Comparison of ENCODE assay signal across 13 mouse cellular contexts in the genomic region with DNA sequence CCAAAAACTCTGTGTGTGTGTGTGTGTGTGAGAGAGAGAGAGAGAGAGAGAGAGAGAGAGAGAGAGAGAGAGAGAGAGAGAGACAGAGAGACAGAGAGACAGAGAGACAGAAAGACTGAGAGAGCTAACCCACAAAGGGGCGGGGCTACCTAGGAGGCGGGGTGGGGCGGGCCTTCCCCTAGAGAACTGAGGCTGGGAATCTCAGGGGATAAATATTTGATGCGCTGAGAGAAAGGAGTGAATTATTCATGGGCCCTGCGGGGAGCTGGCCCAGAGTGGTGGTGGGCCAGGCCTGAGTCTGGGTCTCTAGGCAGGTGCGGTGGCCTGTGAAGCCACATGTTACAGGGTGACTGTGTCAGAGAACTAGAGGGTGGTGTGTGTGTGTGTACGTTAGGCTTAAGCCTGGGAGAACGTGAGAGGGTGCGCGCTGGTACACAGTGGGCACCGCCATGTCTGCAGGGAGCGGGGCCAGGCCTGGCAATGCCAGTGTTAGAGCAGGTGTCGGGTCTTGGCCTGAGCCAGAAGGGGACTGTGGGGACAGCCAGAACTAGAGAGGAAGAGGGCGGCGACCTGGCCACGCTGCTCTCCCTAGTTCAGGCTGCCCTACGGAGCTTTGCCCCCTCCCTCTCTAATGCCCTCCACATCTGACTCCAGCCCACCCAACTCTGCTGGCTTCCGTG. TPM values are rescaled to one million over a fixed set of nuclear protein-coding genes. Genes with fewer than 3 reads are reported as not detected.
DNase-seq lines count a peak whose midpoint lies in the region; ATAC-seq and TF ChIP-seq lines count a peak whose summit lies in the region.
"Had no signal": no experiment of that assay in that cellular context is flagged by ENCODE, and none has a peak within 500 bp of the region (broad histone marks: within the 10 kb centered on the region; RNA-seq: fewer than 3 reads in every experiment).

No protein-coding gene starts in this region.

- no peak overlapping the region for H3K4me3 ChIP-seq in MEL (ENCODE audit: control insufficient read depth in 1 of 2, insufficient read depth in 1 of 2, low read depth in 2 of 2, low read length in 2 of 2)
- no peak overlapping the region for H3K4me3 ChIP-seq in liver, postnatal 0 days (ENCODE audit: low read depth, low read length)
- H3K4me3 ChIP-seq: heart, embryonic 12.5 days had no signal

- peak; percentile 55 for DNase-seq in gastrocnemius, adult 18-20 months (ENCODE audit: low spot score)
- DNase-seq in gastrocnemius, postnatal 4 days (ENCODE audit: low spot score in 2 of 2), result no peak
- peak; percentile 27 for DNase-seq in MEL (ENCODE audit: low read depth, low spot score)
- peak; percentile 66 for DNase-seq in cerebellum, adult 9-11 months
- DNase-seq in liver, postnatal 0 days, result peak; percentile 34
- no peak for DNase-seq in heart, postnatal 25 days (ENCODE audit: low spot score)
- no peak for DNase-seq in right cerebral cortex, postnatal 14 days
- DNase-seq: adrenal gland, adult 2 months; lung, postnatal 10 days; right cerebral cortex, postnatal 25 days had no signal

- H3K4me2 ChIP-seq in liver, postnatal 0 days (ENCODE audit: low read depth, low read length), result no peak overlapping the region
- H3K4me2 ChIP-seq: heart, embryonic 12.5 days had no signal

- H3K36me3 ChIP-seq in MEL (ENCODE audit: control insufficient read depth in 1 of 2, insufficient read depth in 2 of 2, low read length in 2 of 2), result no peaks in the 10 kb centered on the region
- H3K36me3 ChIP-seq in liver, postnatal 0 days (replicated peaks; ENCODE audit: insufficient read depth, low read length), result no peaks in the 10 kb centered on the region
- H3K36me3 ChIP-seq: heart, embryonic 12.5 days had no signal

- TF ChIP-seq RAD21 in MEL (IDR thresholded peaks at IDR 0.05; ENCODE audit: low read depth, low read length), result no peak

- H3K79me2 ChIP-seq in MEL (ENCODE audit: control insufficient read depth, insufficient read depth, low read length, poor library complexity), result no peaks in the 10 kb centered on the region

- no peak for ATAC-seq in liver, postnatal 0 days
- no peak for ATAC-seq in megakaryocyte progenitor cell, adult 5-6 weeks (replicated peaks; ENCODE audit: poor library complexity)

- H3K27me3 ChIP-seq in MEL (ENCODE audit: control insufficient read depth in 1 of 2, insufficient read depth in 2 of 2, low read length in 2 of 2), result peaks cover 3 to 11% of the 10 kb centered on the region in 2 experiments; a peak in 3 of 4 replicates
- H3K27me3 ChIP-seq in liver, postnatal 0 days (ENCODE audit: insufficient read depth, low read length), result peaks cover 92% of the 10 kb centered on the region

- no peak for TF ChIP-seq CTCF in MEL (IDR thresholded peaks at IDR 0.05 in 2 of 3, conservative IDR thresholded peaks at IDR 0.05 in 1 of 3; ENCODE audit: control insufficient read depth in 1 of 3, insufficient read depth in 1 of 3, low read depth in 2 of 3, low read length in 3 of 3, poor library complexity in 1 of 3, severe bottlenecking in 1 of 3)
- no peak for TF ChIP-seq CTCF in liver, postnatal 0 days (IDR thresholded peaks at IDR 0.05; ENCODE audit: low read depth)

- 12% methylated on average over 18 of the region's 18 CpGs for WGBS in liver, postnatal 0 days (ENCODE audit: insufficient replicate concordance)

- TF ChIP-seq POLR2A in MEL (IDR thresholded peaks at IDR 0.05; ENCODE audit: control insufficient read depth in 1 of 2, insufficient read depth in 1 of 2, low read depth in 1 of 2, low read length in 2 of 2, poor library complexity in 1 of 2), result no peak

- TF ChIP-seq EP300 in MEL (IDR thresholded peaks at IDR 0.05; ENCODE audit: low read depth in 1 of 2, low read length in 2 of 2), result no peak
- no peak for TF ChIP-seq EP300 in liver, postnatal 0 days (IDR thresholded peaks at IDR 0.05; ENCODE audit: low read depth)

- intact Hi-C loops in heart, postnatal 25 days (cut with DNase I), result no loop called here

- H3K27ac ChIP-seq in MEL (ENCODE audit: control insufficient read depth, low read depth, low read length), result no peak overlapping the region
- H3K27ac ChIP-seq in liver, postnatal 0 days (ENCODE audit: low read depth), result no peak overlapping the region

- no peaks in the 10 kb centered on the region for H3K9me3 ChIP-seq in MEL (replicated peaks; ENCODE audit: insufficient read depth, low read length)
- H3K9me3 ChIP-seq in liver, postnatal 0 days (ENCODE audit: low read length), result no peaks in the 10 kb centered on the region
- H3K9me3 ChIP-seq: heart, embryonic 12.5 days had no signal

- H3K9ac ChIP-seq in MEL (ENCODE audit: control insufficient read depth, low read depth, low read length, poor library complexity, severe bottlenecking), result no peak overlapping the region
- H3K9ac ChIP-seq in liver, postnatal 0 days (replicated peaks), result no peak overlapping the region
- H3K9ac ChIP-seq: heart, embryonic 12.5 days had no signal

- no peaks in the 10 kb centered on the region for H3K4me1 ChIP-seq in MEL (ENCODE audit: control insufficient read depth in 1 of 2, insufficient read depth in 2 of 2, low read length in 2 of 2)
- H3K4me1 ChIP-seq in liver, postnatal 0 days (ENCODE audit: insufficient read depth), result peaks cover 4% of the 10 kb centered on the region; the same call in 1 of the 2 replicates

TF ChIP-seq in MEL, 35 proteins besides CTCF, POLR2A, EP300 and RAD21:
- TF ChIP-seq CHD1 (IDR thresholded peaks at IDR 0.05; ENCODE audit: low read depth, low read length) (no peak), MAX (IDR thresholded peaks at IDR 0.05; ENCODE audit: low read length) (no peak), MYB (IDR thresholded peaks at IDR 0.05; ENCODE audit: low read depth, low read length) (no peak), ZKSCAN1 (IDR thresholded peaks at IDR 0.05; ENCODE audit: low read depth, low read length) (no peak), NELFE (IDR thresholded peaks at IDR 0.05; ENCODE audit: low read depth, low read length) (no peak), JUND (IDR thresholded peaks at IDR 0.05; ENCODE audit: low read depth, low read length) (no peak), USF2 (IDR thresholded peaks at IDR 0.05; ENCODE audit: borderline replicate concordance in 1 of 2, insufficient read depth in 1 of 2, low read depth in 1 of 2, low read length in 2 of 2) (no peak), BHLHE40 (IDR thresholded peaks at IDR 0.05; ENCODE audit: borderline replicate concordance, low read depth, low read length) (no peak), USF1 (IDR thresholded peaks at IDR 0.05; ENCODE audit: low read depth, low read length) (no peak), MXI1 (IDR thresholded peaks at IDR 0.05; ENCODE audit: low read depth, low read length) (no peak), ZNF384 (IDR thresholded peaks at IDR 0.05; ENCODE audit: low read depth, low read length) (no peak)

RNA-seq across cellular contexts. Expression of a gene that starts 2.0 kb away (rescaled TPM):
- total RNA-seq in gastrocnemius, adult 18-20 months (2021), result under 1 TPM; 0.16 to 0.19 TPM
- total RNA-seq in gastrocnemius, postnatal 4 days (2021), result not detected
- not detected in 2 replicates for total RNA-seq in MEL (2012; rRNA removed)
- polyA plus RNA-seq in MEL (2012; ENCODE audit: insufficient read depth in 1 of 2, insufficient read length in 2 of 2, low read depth in 1 of 2, low replicate concordance in 2 of 2, missing spikeins in 1 of 2), result not detected
- polyA plus RNA-seq in liver, postnatal 0 days (2015; fragmentation: Nextera tagmentation; extraction: Ambion mirVana), result 0.29 and 0.46 TPM in 2 replicates
- under 1 TPM in 1 of 2 experiments, not detected in 1; 0.20 TPM for total RNA-seq in heart, postnatal 25 days (2021)
- total RNA-seq in megakaryocyte progenitor cell, adult 5-6 weeks (2015), result not detected in 2 replicates
- total RNA-seq in megakaryocyte progenitor cell, adult 5-6 weeks (2017), result not detected in 2 replicates

RNA-seq across cellular contexts. Expression of a gene that starts 12.9 kb away (rescaled TPM):
- total RNA-seq in gastrocnemius, adult 18-20 months (2021), result not detected
- not detected for total RNA-seq in gastrocnemius, postnatal 4 days (2021)
- not detected in 2 replicates for total RNA-seq in MEL (2012; rRNA removed)
- not detected for polyA plus RNA-seq in MEL (2012; ENCODE audit: insufficient read depth in 1 of 2, insufficient read length in 2 of 2, low read depth in 1 of 2, low replicate concordance in 2 of 2, missing spikeins in 1 of 2)
- polyA plus RNA-seq in liver, postnatal 0 days (2015; fragmentation: Nextera tagmentation; extraction: Ambion mirVana), result not detected in 2 replicates
- not detected for total RNA-seq in heart, postnatal 25 days (2021)
- not detected in 2 replicates for total RNA-seq in megakaryocyte progenitor cell, adult 5-6 weeks (2015)
- not detected in 2 replicates for total RNA-seq in megakaryocyte progenitor cell, adult 5-6 weeks (2017)
- total RNA-seq: adrenal gland, adult 2 months had no signal
- polyA plus RNA-seq: adrenal gland, adult 2 months; heart, embryonic 12.5 days; intestine, embryonic 14.5 days had no signal

RNA-seq across cellular contexts. Expression of a gene that starts 14.7 kb away (rescaled TPM):
- total RNA-seq in gastrocnemius, adult 18-20 months (2021), result not detected
- not detected for total RNA-seq in gastrocnemius, postnatal 4 days (2021)
- total RNA-seq in MEL (2012; rRNA removed), result not detected in 2 replicates
- polyA plus RNA-seq in MEL (2012; ENCODE audit: insufficient read depth in 1 of 2, insufficient read length in 2 of 2, low read depth in 1 of 2, low replicate concordance in 2 of 2, missing spikeins in 1 of 2), result not detected
- not detected in 2 replicates for polyA plus RNA-seq in liver, postnatal 0 days (2015; fragmentation: Nextera tagmentation; extraction: Ambion mirVana)
- not detected for total RNA-seq in heart, postnatal 25 days (2021)
- total RNA-seq in megakaryocyte progenitor cell, adult 5-6 weeks (2015), result not detected in 2 replicates
- total RNA-seq in megakaryocyte progenitor cell, adult 5-6 weeks (2017), result not detected in 2 replicates
- total RNA-seq: adrenal gland, adult 2 months had no signal
- polyA plus RNA-seq: heart, embryonic 12.5 days had no signal

RNA-seq across cellular contexts. Expression of a gene that starts 22.4 kb away (rescaled TPM):
- total RNA-seq in gastrocnemius, adult 18-20 months (2021), result 1 to 10 TPM; 4.7 to 6.0 TPM
- under 1 TPM; 0.34 to 0.37 TPM for total RNA-seq in gastrocnemius, postnatal 4 days (2021)
- total RNA-seq in MEL (2012; rRNA removed), result 3.0 and 3.3 TPM in 2 replicates
- polyA plus RNA-seq in MEL (2012; ENCODE audit: insufficient read depth in 1 of 2, insufficient read length in 2 of 2, low read depth in 1 of 2, low replicate concordance in 2 of 2, missing spikeins in 1 of 2), result 1 to 10 TPM in 1 of 2 experiments, not detected in 1; 6.6 TPM
- 4.6 and 4.9 TPM in 2 replicates for polyA plus RNA-seq in liver, postnatal 0 days (2015; fragmentation: Nextera tagmentation; extraction: Ambion mirVana)
- total RNA-seq in heart, postnatal 25 days (2021), result 1 to 10 TPM; 1.1 to 1.5 TPM
- 0.30 and 0.71 TPM in 2 replicates for total RNA-seq in megakaryocyte progenitor cell, adult 5-6 weeks (2015)
- 0.87 and 2.2 TPM in 2 replicates for total RNA-seq in megakaryocyte progenitor cell, adult 5-6 weeks (2017)

RNA-seq across cellular contexts. Expression of a gene that starts 43.0 kb away (rescaled TPM):
- 1 to 10 TPM; 3.2 TPM for total RNA-seq in gastrocnemius, adult 18-20 months (2021)
- total RNA-seq in gastrocnemius, postnatal 4 days (2021), result 1 to 10 TPM; 6.7 to 7.7 TPM
- 37.2 and 37.7 TPM in 2 replicates for total RNA-seq in MEL (2012; rRNA removed)
- polyA plus RNA-seq in MEL (2012; ENCODE audit: insufficient read depth in 1 of 2, insufficient read length in 2 of 2, low read depth in 1 of 2, low replicate concordance in 2 of 2, missing spikeins in 1 of 2), result 10 to 100 TPM in 1 of 2 experiments, not detected in 1; 32.7 TPM
- 7.0 and 7.3 TPM in 2 replicates for polyA plus RNA-seq in liver, postnatal 0 days (2015; fragmentation: Nextera tagmentation; extraction: Ambion mirVana)
- total RNA-seq in heart, postnatal 25 days (2021), result 1 to 10 TPM; 7.9 to 8.2 TPM
- 9.1 and 9.8 TPM in 2 replicates for total RNA-seq in megakaryocyte progenitor cell, adult 5-6 weeks (2015)
- 14.2 and 19.1 TPM in 2 replicates for total RNA-seq in megakaryocyte progenitor cell, adult 5-6 weeks (2017)

Comparison
In these comparisons a context has a peak if more than half of its experiments do, and no peak if none do; other contexts are left out.
1. DNase-seq: peak in gastrocnemius, adult 18-20 months (single experiment), MEL (single experiment), cerebellum, adult 9-11 months (single experiment) and liver, postnatal 0 days (single experiment); none in gastrocnemius, postnatal 4 days (0 of 2), heart, postnatal 25 days (single experiment) and right cerebral cortex, postnatal 14 days (single experiment).